Comparison of ENCODE assay signal across 11 mouse cellular contexts in genomic region chr5:104158332-104159052, GRCm38 (mm10). TPM values are rescaled to one million over a fixed set of nuclear protein-coding genes. Genes with fewer than 3 reads are reported as not detected.
A peak's percentile ranks its signal among the peaks of the same experiment; 100 is the strongest.
DNase-seq lines count a peak whose midpoint lies in the region; ATAC-seq and TF ChIP-seq lines count a peak whose summit lies in the region.
"Had no signal": no experiment of that assay in that cellular context is flagged by ENCODE, and none has a peak within 500 bp of the region (broad histone marks: within the 10 kb centered on the region; RNA-seq: fewer than 3 reads in every experiment).

No protein-coding gene starts in this region.

- H3K36me3 ChIP-seq in hindbrain, embryonic 14.5 days (replicated peaks; ENCODE audit: control insufficient read depth, insufficient read depth): no peaks in the 10 kb centered on the region
- H3K36me3 ChIP-seq in hindbrain, embryonic 12.5 days: no peaks in the 10 kb centered on the region
- H3K36me3 ChIP-seq in hindbrain, postnatal 0 days (ENCODE audit: insufficient read depth, low read length): no peaks in the 10 kb centered on the region
- H3K36me3 ChIP-seq: G1E had no signal

- H3K4me3 ChIP-seq in hindbrain, embryonic 14.5 days (replicated peaks; ENCODE audit: low read length): no peak overlapping the region
- H3K4me3 ChIP-seq in hindbrain, embryonic 12.5 days: no peak overlapping the region
- H3K4me3 ChIP-seq in hindbrain, postnatal 0 days (ENCODE audit: low read length): no peak overlapping the region

- H3K4me2 ChIP-seq in hindbrain, embryonic 14.5 days (replicated peaks): no peak overlapping the region
- no peak overlapping the region for H3K4me2 ChIP-seq in hindbrain, embryonic 12.5 days (replicated peaks)
- no peak overlapping the region for H3K4me2 ChIP-seq in hindbrain, postnatal 0 days (ENCODE audit: low read depth, low read length)

- H3K4me1 ChIP-seq in hindbrain, embryonic 14.5 days (replicated peaks; ENCODE audit: control insufficient read depth, insufficient read depth, low read length): no peaks in the 10 kb centered on the region
- no peaks in the 10 kb centered on the region for H3K4me1 ChIP-seq in hindbrain, embryonic 12.5 days
- H3K4me1 ChIP-seq in hindbrain, postnatal 0 days (ENCODE audit: insufficient read depth, low read length): no peaks in the 10 kb centered on the region

- intact Hi-C loops in left cerebral cortex, postnatal 25 days (cut with DNase I): no loop called here
- intact Hi-C loops in gastrocnemius, postnatal 36 days (cut with DNase I): no loop called here

- WGBS in hindbrain, embryonic 14.5 days: 78% methylated on average over 7 of the region's 7 CpGs
- 86% methylated on average over 7 of the region's 7 CpGs for WGBS in hindbrain, embryonic 12.5 days
- WGBS in hindbrain, postnatal 0 days: 51% methylated on average over 7 of the region's 7 CpGs

- H3K9ac ChIP-seq in hindbrain, embryonic 14.5 days: no peak overlapping the region
- H3K9ac ChIP-seq in hindbrain, embryonic 12.5 days: no peak overlapping the region
- no peak overlapping the region for H3K9ac ChIP-seq in hindbrain, postnatal 0 days (replicated peaks; ENCODE audit: low read length)

- no peaks in the 10 kb centered on the region for H3K9me3 ChIP-seq in hindbrain, embryonic 14.5 days (ENCODE audit: control insufficient read depth, low read length)
- no peaks in the 10 kb centered on the region for H3K9me3 ChIP-seq in hindbrain, embryonic 12.5 days (replicated peaks)
- no peaks in the 10 kb centered on the region for H3K9me3 ChIP-seq in hindbrain, postnatal 0 days (ENCODE audit: low read length)

- TF ChIP-seq CTCF in brain, embryonic 14.5 days (IDR thresholded peaks at IDR 0.05; ENCODE audit: borderline replicate concordance, extremely low read depth, insufficient read depth, insufficient read length): no peak
- no peak for TF ChIP-seq CTCF in hindbrain, postnatal 0 days (IDR thresholded peaks at IDR 0.05; ENCODE audit: low read depth)

- TF ChIP-seq POLR2A in brain, embryonic 14.5 days (IDR thresholded peaks at IDR 0.05; ENCODE audit: borderline replicate concordance, extremely low read depth, insufficient read depth, insufficient read length, poor library complexity, severe bottlenecking): no peak

- peak; percentile 74; the same call in 1 of the 2 replicates for ATAC-seq in hindbrain, embryonic 14.5 days (ENCODE audit: low FRiP score)
- no peak for ATAC-seq in hindbrain, embryonic 12.5 days (ENCODE audit: low FRiP score)
- peak; percentile 92 for ATAC-seq in hindbrain, postnatal 0 days
- ATAC-seq: lung, postnatal 0 days had no signal

- no peaks in the 10 kb centered on the region for H3K27me3 ChIP-seq in hindbrain, embryonic 14.5 days (ENCODE audit: control insufficient read depth, insufficient read depth, low read length)
- no peaks in the 10 kb centered on the region for H3K27me3 ChIP-seq in hindbrain, embryonic 12.5 days
- H3K27me3 ChIP-seq in hindbrain, postnatal 0 days (ENCODE audit: insufficient read depth, low read length): no peaks in the 10 kb centered on the region

- peak; percentile 37 for DNase-seq in hindbrain, embryonic 14.5 days (ENCODE audit: low spot score)
- peak; percentile 25 for DNase-seq in brain, embryonic 14.5 days (ENCODE audit: low read depth)
- DNase-seq in hindbrain, postnatal 0 days (ENCODE audit: low spot score): peak; percentile 76
- peak; percentile 24 to 70 for DNase-seq in left cerebral cortex, postnatal 25 days (ENCODE audit: low spot score in 2 of 2)
- no peak for DNase-seq in MN1 (ENCODE audit: low spot score)
- no peak for DNase-seq in thymus, postnatal 4 days
- no peak for DNase-seq in gastrocnemius, postnatal 36 days

- no peak overlapping the region for H3K27ac ChIP-seq in hindbrain, embryonic 14.5 days
- no peak overlapping the region for H3K27ac ChIP-seq in hindbrain, embryonic 12.5 days
- H3K27ac ChIP-seq in hindbrain, postnatal 0 days: peak overlapping the region; percentile 71

RNA-seq across cellular contexts. Expression of gene Dspp, which starts 12.0 kb away (rescaled TPM):
- polyA plus RNA-seq in hindbrain, embryonic 14.5 days (2014; fragmentation: Nextera tagmentation; extraction: Ambion mirVana): not detected in 2 replicates
- polyA plus RNA-seq in hindbrain, embryonic 12.5 days (2016; fragmentation: Nextera tagmentation; extraction: Ambion mirVana): not detected in 2 replicates
- polyA plus RNA-seq in brain, embryonic 14.5 days (2012; rRNA removed): not detected in 2 replicates
- not detected in 2 replicates for total RNA-seq in hindbrain, postnatal 0 days (2014; rRNA removed)
- polyA plus RNA-seq in hindbrain, postnatal 0 days (2015; fragmentation: Nextera tagmentation; extraction: Ambion mirVana): not detected in 2 replicates
- not detected for total RNA-seq in left cerebral cortex, postnatal 25 days (2021)
- total RNA-seq in gastrocnemius, postnatal 36 days (2021): not detected
- total RNA-seq: common myeloid progenitor, adult 5-6 weeks had no signal
- polyA plus RNA-seq: G1E; lung, postnatal 0 days had no signal

RNA-seq across cellular contexts. Expression of gene Dmp1, which starts 43.9 kb away (rescaled TPM):
- polyA plus RNA-seq in hindbrain, embryonic 14.5 days (2014; fragmentation: Nextera tagmentation; extraction: Ambion mirVana): 0.21 and 0.23 TPM in 2 replicates
- 0.50 and 0.93 TPM in 2 replicates for polyA plus RNA-seq in hindbrain, embryonic 12.5 days (2016; fragmentation: Nextera tagmentation; extraction: Ambion mirVana)
- polyA plus RNA-seq in brain, embryonic 14.5 days (2012; rRNA removed): 0.16 and 1.1 TPM in 2 replicates
- 0.26 TPM in 1 of 2 replicates, not detected in the other for total RNA-seq in hindbrain, postnatal 0 days (2014; rRNA removed)
- 0.21 and 0.24 TPM in 2 replicates for polyA plus RNA-seq in hindbrain, postnatal 0 days (2015; fragmentation: Nextera tagmentation; extraction: Ambion mirVana)
- total RNA-seq in left cerebral cortex, postnatal 25 days (2021): 1 to 10 TPM; 3.3 to 3.8 TPM
- total RNA-seq in gastrocnemius, postnatal 36 days (2021): 1 to 10 TPM; 1.4 to 2.1 TPM
- total RNA-seq: common myeloid progenitor, adult 5-6 weeks had no signal
- polyA plus RNA-seq: G1E had no signal

RNA-seq across cellular contexts. Expression of gene Sparcl1, which starts 45.0 kb away (rescaled TPM):
- polyA plus RNA-seq in hindbrain, embryonic 14.5 days (2014; fragmentation: Nextera tagmentation; extraction: Ambion mirVana): 286 and 356 TPM in 2 replicates
- polyA plus RNA-seq in hindbrain, embryonic 12.5 days (2016; fragmentation: Nextera tagmentation; extraction: Ambion mirVana): 78.8 and 85.8 TPM in 2 replicates
- 75.9 and 150 TPM in 2 replicates for polyA plus RNA-seq in brain, embryonic 14.5 days (2012; rRNA removed)
- total RNA-seq in hindbrain, postnatal 0 days (2014; rRNA removed): 660 and 723 TPM in 2 replicates
- polyA plus RNA-seq in hindbrain, postnatal 0 days (2015; fragmentation: Nextera tagmentation; extraction: Ambion mirVana): 782 and 913 TPM in 2 replicates
- 1,000 to 10,000 TPM; 1,388 to 1,439 TPM for total RNA-seq in left cerebral cortex, postnatal 25 days (2021)
- total RNA-seq in gastrocnemius, postnatal 36 days (2021): 100 to 1,000 TPM; 125 to 142 TPM
- total RNA-seq: common myeloid progenitor, adult 5-6 weeks; G1E had no signal
- polyA plus RNA-seq: G1E had no signal

Comparison
In these comparisons a context has a peak if more than half of its experiments do, and no peak if none do; other contexts are left out.
1. DNase-seq: peak in hindbrain, embryonic 14.5 days (single experiment), brain, embryonic 14.5 days (single experiment), hindbrain, postnatal 0 days (single experiment) and left cerebral cortex, postnatal 25 days (2 of 2); none in MN1 (single experiment), thymus, postnatal 4 days (single experiment) and gastrocnemius, postnatal 36 days (0 of 2).